Mouse (Mus musculus) cerebellum, postnatal 10 days (tissue): ENCODE data around the gene Ramp3.
A peak's percentile ranks its signal among the peaks of the same experiment; 100 is the strongest.

Experiments
- DNase-seq, 2 experiments: peaks; one replicate each; pipeline ENCODE4 v3.0.0; 2021; ENCODE audit warnings: mixed read lengths in 2 of 2

Gene Ramp3

DNA sequence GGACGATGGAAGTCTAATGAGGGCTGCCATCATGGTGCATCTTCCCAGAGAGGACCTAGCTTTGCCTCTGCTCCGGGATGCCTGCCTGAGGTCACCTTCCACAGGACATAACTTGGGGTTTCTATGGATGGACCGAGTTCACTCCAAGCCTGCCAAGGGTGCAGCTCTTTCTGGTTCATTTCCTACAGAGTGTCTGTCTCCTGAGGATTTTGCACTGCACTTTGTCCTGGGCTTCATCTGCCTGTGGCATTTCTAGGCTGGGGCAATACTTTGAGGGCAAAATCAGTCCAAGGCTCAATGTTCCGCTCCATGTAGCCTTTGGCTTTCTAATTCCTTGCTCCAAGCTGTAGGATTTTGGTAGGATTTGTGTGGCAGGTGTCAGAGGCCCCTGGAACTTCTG is 12.5 kb downstream of the Ramp3 start:
- DNase-seq = no peak

- DNase-seq = no peak
Measured at GRCm38 (mm10) chr11:6674701-6675100, 16.4 kb downstream of the Ramp3 start.

- no peak for DNase-seq
Measured at GRCm38 (mm10) chr11:6675402-6675801, 17.1 kb downstream of the Ramp3 start.

GRCm38 (mm10) chr11:6676641-6677040 is 18.3 kb downstream of the Ramp3 start:
- no peak for DNase-seq

- peak in 1 of 2 experiments; percentile 54 for DNase-seq
Measured at GRCm38 (mm10) chr11:6677530-6677929, 19.2 kb downstream of the Ramp3 start.

DNA sequence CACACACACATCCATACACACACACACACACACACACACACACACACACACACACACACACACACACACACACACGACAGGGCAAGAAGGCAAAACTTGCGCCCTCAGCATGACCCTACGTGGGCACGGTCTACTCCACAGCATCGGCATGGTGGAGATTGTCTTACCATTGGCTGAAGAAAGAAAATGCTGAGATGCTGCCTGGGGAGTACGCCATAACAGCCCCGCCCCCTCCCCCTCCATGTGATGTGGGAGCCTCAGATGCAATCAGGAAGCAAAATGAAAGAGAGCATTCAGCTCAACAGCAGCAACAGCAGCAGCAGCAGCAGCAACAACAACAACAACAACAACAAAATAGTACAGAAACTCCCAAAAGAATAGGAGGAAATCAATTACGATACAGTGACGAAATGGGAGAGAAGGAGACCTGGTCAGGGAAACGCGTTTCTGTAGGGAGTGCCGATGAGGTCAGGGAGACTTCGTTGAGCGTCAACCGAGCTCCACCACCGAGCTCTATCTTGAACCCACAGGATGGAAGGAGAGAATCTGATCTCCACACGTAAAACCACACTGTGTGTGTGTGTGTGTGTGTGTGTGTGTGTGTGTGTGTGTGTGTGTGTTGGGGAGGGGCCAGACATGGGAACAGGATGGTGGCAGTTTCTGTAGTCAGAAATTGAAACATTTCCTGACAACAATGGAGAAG is 21.5 kb downstream of the Ramp3 start:
- DNase-seq = no peak

DNA sequence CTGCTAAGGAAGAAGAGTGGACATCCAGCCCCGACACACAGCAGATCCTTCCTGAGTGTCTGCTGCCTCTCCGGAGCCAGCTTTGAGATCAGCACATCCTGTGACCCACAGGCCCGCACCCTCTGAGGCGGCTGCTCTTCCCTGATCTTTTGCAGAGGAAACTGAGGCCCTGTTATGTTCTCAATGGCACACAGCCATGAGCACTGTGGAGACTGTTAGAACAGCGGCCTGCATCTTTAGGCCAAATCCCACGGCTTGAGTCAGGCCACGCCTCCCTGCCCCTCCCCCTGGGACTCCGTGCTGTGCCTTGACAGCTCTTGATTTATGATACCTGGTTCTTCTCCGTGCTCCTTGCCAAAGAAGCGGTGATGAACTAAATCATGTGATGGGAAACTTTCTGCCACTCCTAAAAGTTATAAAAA is 22.1 kb downstream of the Ramp3 start:
- peak in 1 of 2 experiments; percentile 40 for DNase-seq

DNA sequence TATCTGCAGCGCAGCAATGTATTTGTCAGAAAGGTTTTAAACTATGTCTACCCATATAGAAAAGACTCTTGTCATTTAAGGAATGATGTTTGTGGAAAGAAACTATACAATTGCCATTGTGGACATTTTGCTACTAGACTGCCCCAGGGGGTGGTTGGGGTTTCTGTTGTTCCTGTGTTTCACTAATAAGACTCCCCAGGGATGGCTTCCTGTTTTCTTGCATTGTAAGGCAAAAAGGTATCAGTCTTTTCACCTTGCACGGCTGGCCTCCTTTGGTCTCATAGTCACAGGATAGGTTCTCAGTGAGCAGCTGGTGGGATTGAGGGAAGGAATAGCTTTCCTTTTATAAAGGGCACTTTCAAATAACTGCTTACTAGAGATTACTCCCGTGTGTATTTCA is 26.4 kb downstream of the Ramp3 start:
- no peak for DNase-seq

DNA sequence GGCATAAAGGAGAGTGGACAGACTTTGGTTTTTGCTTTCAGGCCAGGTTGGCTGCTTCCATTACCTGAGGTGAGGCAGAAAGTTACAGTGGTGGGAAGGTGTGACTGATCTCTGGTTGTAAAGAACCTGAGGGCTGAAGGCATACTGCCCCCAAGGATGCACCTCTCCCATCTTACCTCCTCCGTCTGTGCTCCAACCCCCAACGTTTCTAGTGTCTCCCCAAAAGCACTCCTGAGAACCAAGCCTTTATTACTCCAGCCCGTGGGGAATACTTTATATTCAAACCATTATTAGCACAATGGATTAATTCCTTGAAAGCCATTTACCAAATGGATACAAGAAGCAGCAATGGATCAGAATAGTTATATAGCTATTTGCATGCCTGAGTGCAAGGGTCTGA is 30.6 kb downstream of the Ramp3 start:
- DNase-seq = no peak

- DNase-seq = no peak
Measured at GRCm38 (mm10) chr11:6692341-6692740, 34.0 kb downstream of the Ramp3 start.

DNA sequence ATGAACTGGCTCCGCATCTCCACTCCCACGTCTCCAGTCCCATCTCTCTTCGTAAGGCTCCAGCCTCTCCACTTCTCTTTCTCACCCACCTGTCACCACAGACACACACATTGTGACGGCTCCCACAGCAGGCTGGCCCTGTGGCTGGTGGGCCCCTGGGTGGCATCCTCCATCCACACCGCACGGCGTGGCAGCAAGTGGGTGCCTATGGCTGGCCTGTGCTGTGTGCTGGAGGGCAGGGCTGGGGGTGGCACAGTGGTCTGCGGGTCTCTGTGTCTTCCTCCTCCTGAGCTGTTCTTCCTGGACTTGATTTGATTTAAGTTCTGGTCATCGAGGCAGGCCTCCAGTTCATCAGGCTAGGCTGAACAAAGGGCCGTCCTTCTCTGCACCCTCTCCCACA is 35.8 kb downstream of the Ramp3 start:
- DNase-seq = no peak

- no peak for DNase-seq
Measured at GRCm38 (mm10) chr11:6695176-6695575, 36.9 kb downstream of the Ramp3 start.

- DNase-seq = no peak
Measured at GRCm38 (mm10) chr11:6696551-6696950, 38.2 kb downstream of the Ramp3 start.

DNA sequence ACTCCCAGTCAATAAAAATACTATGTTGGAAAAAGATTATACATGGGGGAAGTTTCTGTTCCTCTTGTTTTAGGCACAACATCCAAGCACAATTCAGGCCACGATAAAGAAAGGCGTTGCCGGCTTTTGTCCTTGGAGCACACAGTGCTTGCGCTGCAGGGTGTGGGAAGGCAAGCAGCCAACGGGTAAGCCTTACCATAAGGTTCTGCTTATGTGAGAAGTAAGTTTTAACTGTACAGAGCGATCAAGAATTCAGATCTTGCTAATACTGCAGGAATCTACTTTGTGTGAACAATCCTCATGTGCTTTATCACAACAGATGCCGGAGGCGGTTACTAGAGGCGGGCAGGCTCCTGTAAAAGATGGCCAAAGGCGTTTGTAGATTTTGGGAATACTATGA is 39.4 kb downstream of the Ramp3 start:
- no peak for DNase-seq

DNA sequence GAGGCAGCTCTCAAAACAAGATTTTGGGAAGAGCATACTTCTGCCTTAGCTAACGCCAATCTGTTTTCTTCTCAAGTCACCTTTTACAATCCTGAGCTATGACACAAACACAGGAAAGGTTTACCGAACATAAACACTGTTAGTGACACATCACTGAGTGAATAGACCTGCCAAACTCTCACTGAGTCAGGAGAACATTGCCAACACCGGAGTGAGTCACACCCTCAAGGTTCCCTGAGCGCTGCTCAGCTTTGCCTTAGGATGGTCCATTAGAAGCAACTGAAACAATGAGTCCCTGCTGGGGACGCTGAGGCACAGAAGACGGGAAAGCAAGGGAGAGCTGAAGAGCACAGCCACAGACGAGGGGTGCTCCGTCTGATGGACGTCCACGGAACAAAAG is 40.0 kb downstream of the Ramp3 start:
- no peak for DNase-seq

DNA sequence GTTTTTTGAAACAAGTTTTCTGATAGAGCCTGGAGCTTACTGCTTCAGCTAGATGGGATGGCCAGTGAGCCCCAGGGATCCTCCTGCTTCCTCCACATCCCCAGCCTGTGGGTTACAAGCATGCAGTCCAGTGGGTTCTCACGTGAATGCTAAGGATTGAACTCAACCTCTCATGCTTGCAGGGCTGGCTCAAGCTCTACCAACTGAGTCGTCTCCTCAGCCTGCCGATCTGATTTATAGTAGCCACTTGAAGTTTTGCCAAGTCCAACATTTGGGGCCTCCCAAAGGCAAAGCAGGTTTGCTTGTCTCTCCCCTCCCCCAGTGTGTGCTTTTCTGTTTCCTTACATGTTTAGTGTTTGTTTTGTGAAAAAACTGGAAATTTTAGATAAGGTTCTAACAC is 43.9 kb downstream of the Ramp3 start:
- no peak for DNase-seq

DNA sequence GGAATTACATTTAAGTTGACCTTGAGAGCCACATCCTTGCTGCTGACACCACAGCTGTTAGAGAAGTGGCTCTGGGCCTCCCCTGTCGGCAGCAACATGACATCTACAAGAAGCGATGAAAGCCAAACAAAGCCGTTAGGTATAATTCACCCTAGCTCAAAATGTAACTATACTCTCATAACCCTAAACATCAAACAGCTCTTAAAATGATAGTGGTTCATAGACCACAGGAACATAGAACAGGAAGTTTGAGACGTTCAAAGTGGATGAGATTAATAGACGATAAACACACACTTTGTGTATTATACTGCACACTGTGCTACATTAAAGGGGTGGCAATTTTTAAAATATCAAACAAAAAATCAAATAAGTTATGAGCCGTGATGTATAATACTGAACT is 46.5 kb downstream of the Ramp3 start:
- DNase-seq = no peak

GRCm38 (mm10) chr11:6705516-6705915 is 47.2 kb downstream of the Ramp3 start:
- no peak for DNase-seq

GRCm38 (mm10) chr11:6706796-6707195 is 48.5 kb downstream of the Ramp3 start:
- no peak for DNase-seq

DNA sequence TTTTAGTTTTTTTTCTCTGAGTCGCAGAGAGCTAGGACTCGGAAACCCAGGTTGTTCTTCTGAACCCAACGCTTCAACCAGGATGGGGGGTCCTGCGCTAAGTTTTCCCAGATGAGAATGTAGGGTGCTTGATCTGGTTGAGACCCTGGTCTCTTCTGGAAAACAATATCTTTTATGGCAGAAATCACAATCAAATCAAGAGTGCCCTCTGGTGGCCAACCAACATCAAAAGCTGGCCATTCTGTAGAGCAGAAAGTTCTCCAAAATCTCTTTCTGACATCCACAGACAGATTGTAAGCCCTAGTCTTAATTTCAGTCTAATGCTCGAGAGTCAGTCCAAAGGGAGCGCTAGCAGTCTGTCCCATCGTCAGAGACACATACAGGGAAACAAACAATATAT is 50.1 kb downstream of the Ramp3 start:
- DNase-seq = no peak

DNA sequence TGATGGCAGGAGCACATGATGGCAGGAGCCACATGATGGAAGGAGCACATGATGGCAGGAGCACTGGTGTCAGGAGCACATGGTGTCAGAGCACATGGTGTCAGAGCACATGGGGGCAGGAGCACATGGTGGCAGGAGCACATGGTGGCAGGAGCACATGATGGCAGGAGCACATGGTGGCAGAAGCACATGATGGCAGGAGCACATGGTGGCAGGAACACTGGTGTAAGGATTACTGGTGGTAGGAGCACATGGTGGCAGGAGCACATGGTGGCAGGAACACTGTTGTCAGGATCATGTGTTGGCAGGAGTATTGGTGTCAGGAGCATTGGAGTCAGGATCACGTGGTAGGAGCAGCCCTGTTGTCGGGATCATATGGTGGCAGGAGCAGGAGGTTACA is 52.1 kb downstream of the Ramp3 start:
- DNase-seq = no peak

GRCm38 (mm10) chr11:6720746-6721145 is 62.4 kb downstream of the Ramp3 start:
- no peak for DNase-seq

- DNase-seq = no peak
Measured at GRCm38 (mm10) chr11:6726921-6727320, 68.6 kb downstream of the Ramp3 start.
